Mouse (Mus musculus) kidney, adult 2 months (tissue): ENCODE measurements around the gene Selenon.

ENCODE experiments used
- CTCF ChIP-seq: fragments of 200-500 bp; conservative IDR thresholded peaks from 2 replicates; pipeline ENCODE4 v1.5.1; 2011; ENCODE audit warnings: low read depth, mild to moderate bottlenecking, control low read depth, low read length, moderate library complexity, mixed read lengths; ENCODE audit not compliant: insufficient read depth, insufficient read length
- POLR2A ChIP-seq: fragments of 200-500 bp; IDR thresholded peaks from one replicate; pipeline ENCODE4 v1.6.1; 2011; ENCODE audit warnings: low read depth, low read length, control low read depth

GRCm38 (mm10) chr4:134586631-134587030 is 34.7 kb upstream of the Selenon start:
- TF ChIP-seq CTCF (no peak), POLR2A (no peak)
